Mouse (Mus musculus): ENCODE results near the gene Pcnx2.
A peak's percentile ranks its signal among the peaks of the same experiment; 100 is the strongest.

Gene Pcnx2

GRCm38 (mm10) chr8:125755896-125756295, 142.2 kb downstream of the Pcnx2 start:
- no peak for DNase-seq (ENCODE audit: low read depth)

DNA sequence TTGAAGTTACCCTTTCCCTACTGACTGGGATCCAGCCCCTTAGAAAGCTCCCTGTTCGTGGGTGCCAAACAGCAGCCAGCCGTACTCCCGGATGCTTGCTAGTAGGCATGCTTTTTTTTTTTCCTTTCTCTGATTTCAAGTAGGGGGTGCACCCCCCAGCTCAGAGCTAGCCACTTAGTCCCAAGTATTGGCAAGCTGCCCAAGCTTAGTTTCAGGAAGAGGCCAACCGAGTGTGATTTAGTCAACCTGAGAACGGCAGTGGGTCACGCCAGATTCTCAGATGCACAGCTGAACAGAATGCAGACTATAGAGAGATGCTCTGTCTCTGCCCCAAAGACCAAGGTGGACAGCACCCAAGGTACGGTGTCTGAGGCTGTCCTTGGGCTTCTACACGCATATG, 147.3 kb downstream of the Pcnx2 start:
- no peak for DNase-seq (ENCODE audit: low read depth)

- DNase-seq (ENCODE audit: low read depth) = no peak
These were observed 150.7 kb downstream of the Pcnx2 start for GRCm38 (mm10) chr8:125747390-125747789.

GRCm38 (mm10) chr8:125744914-125745576, 153.1 kb downstream of the Pcnx2 start:
- DNase-seq (ENCODE audit: low read depth) = no peak

GRCm38 (mm10) chr8:125742406-125742805, 155.7 kb downstream of the Pcnx2 start:
- no peak for DNase-seq (ENCODE audit: low read depth)

- DNase-seq (ENCODE audit: low read depth) = no peak
These were observed 156.3 kb downstream of the Pcnx2 start for GRCm38 (mm10) chr8:125741855-125742254.

DNA sequence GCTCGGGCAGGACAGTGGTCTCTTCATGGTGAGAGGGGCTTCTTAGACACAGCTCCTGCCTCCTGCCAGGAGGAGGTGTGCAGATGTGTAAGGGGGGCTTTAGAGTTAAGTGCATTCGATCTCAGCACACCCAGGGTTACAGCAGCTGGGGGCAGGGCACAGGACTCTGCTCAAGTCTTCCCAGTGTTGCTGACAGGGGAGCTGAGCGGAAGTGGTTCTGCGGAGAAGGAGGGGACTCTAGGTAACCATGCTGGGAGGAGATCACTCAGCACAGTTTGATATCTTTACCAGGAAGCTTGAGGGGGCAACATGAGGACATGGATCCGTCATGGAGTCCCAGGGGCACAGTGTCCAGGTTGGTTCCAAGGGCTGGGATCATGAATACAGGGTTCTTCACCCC, 156.7 kb downstream of the Pcnx2 start:
- no peak for DNase-seq (ENCODE audit: low read depth)

DNA sequence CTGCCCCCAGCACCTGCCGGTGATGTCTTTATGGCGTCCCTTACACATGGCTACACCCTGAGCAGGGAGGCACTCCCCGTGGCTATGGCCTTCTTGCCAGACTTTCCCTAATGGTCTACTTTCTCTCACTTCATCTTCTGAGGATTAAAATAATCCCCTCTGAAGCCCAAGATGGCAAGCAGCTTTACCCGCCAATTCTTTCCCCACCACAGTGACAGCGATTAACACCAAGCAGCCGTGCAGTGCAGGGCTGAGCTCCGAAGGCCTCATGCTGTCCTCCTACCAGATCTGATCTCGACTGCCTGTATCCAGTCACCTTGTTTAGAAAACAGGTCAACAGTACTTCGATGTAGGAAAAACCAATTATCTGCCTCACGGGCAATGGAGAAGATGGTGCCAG, 157.5 kb downstream of the Pcnx2 start:
- DNase-seq (ENCODE audit: low read depth) = no peak

DNA sequence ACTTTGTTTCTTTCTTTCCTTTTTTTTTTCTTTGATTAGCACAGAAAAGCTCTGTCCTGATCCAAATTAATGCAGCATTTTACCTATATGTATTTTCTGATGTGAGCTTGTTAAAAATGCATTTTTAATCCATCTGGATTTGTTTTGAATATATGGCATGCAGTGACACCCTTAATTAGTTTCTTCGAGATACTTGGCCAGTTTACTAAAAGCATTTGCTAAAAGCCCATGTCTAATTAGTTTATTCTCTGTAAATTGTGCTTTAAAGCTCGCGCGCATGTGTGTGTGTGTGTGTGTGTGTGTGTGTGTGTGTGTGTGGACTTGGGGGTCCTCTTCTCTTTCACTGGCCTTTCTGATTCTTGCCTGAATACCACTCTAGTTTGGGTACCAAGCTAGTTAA, 159.2 kb downstream of the Pcnx2 start:
- no peak for DNase-seq (ENCODE audit: low read depth)

GRCm38 (mm10) chr8:125733964-125734956, 163.9 kb downstream of the Pcnx2 start:
- DNase-seq (ENCODE audit: low read depth) = peak; percentile 56

GRCm38 (mm10) chr8:125729746-125730145, 168.4 kb downstream of the Pcnx2 start, which contains the start of gene Ntpcr:
TSS of gene Ntpcr (plus strand) at chr8:125729963.
- no peak for DNase-seq (ENCODE audit: low read depth)

GRCm38 (mm10) chr8:125727797-125728196, 170.3 kb downstream of the Pcnx2 start:
- DNase-seq (ENCODE audit: low read depth) = no peak

DNA sequence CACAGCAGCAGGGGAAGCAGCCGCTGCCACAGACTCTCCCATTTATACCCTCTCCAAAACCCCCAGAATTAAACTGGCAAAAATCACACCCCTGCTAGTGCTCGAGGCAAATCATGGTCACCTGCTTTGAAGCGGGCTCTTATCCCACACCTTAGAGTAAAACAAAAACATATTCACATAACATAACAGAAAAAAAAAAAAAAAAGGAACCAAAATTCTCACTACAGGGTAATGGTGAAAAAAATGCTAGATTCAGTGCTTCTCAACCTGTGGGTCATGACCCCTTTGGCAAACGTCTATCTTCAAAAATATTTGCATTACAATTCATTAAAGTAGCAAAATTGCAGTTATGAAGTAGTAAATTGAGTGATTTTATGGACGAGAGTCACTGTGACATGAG, 171.1 kb downstream of the Pcnx2 start:
- no peak for DNase-seq (ENCODE audit: low read depth)

DNA sequence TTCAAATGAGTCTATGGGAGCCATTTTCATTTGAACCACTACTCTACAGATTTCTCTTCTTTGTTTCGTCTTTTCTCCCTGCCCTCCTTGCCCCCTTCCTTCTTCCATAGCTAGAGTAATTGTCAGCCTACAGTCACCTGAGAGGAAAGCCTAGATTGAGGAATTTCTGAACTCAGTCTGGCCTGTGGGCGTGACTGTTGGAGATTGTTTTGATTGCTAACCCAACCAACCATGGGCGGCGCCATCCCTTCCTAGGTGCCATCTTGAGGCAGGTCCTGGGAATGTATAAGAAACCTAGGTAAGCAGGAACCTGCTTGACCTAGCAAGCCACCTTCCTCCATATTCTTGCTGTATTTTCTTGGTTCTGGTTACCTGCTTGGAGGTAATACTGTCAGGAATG, 172.0 kb downstream of the Pcnx2 start:
- DNase-seq (ENCODE audit: low read depth) = no peak

GRCm38 (mm10) chr8:125725037-125725820, 172.9 kb downstream of the Pcnx2 start:
- peak; percentile 41 for DNase-seq (ENCODE audit: low read depth)

DNA sequence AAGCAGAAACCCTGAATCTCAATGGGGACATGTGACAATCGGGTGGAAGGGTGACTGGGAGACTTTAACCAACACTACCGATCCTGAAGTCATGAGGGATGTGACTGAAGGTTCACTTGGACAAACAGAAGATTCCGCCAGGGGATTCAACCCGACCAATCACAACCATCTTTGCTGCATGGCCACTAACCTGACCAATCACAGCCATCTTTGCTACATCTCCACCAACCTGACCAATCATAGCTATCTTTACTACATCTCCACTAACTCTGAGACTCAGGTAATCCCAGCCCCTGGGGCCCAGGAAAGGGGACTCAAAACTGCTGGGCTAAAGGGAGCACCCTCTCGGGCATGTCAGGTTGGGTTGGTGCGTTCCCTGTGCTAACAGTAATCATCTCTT, 174.7 kb downstream of the Pcnx2 start:
- no peak for DNase-seq (ENCODE audit: low read depth)

DNA sequence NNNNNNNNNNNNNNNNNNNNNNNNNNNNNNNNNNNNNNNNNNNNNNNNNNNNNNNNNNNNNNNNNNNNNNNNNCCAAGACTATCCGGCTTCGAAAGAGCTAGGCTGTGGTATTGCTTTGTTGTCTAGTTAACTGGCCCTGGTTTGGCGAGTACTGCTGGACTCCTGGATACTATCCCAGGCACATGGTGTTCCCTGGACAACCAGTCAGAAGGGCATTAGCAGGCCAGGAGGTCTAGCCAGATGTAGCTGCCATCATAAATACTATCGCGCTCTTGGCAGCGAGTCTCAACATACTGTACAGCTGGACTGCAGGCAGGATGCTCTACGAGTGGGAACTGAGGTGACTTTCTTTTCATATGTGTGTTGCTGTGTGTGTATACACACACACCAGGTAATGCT, 175.4 kb downstream of the Pcnx2 start:
- DNase-seq (ENCODE audit: low read depth) = no peak

DNA sequence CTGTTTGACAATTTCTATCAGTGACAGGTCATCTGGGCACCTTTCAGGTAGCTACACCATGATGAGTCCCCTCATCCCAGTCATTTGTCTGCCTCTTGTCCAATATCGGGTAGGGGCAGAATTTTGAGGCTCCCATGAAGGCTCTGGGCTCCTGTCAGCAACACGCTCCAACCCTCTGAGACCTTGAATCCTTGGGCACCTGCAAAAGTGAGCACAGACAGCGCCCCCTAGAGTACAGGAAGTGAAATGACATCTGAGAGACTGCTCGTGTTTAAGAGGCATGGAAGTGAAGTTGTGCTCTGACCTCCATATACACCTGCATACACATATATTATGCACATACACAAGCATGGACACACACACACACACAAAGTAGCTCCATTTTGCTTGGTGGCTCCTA, 179.2 kb downstream of the Pcnx2 start:
- DNase-seq (ENCODE audit: low read depth) = no peak

DNA sequence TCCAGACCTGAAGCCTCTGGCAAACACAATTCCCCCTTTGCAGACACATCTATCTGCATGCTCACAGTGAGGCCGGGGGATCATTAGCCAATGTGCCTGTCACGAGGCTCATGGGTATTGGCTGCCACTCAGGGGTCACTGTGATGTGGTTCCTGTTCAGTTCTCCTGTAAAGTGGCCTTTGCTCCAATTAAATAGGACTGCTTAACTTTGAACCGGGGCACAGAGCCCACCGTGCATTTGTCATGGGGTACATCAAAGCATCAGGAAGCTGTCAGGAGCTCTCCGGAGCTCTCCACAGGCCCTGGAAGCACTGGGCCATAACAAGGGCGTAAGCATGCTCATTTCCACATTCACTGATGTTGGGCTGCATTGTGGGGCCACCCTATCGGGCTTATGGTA, 181.5 kb downstream of the Pcnx2 start:
- DNase-seq (ENCODE audit: low read depth) = no peak

GRCm38 (mm10) chr8:125716211-125716610, 181.9 kb downstream of the Pcnx2 start:
- no peak for DNase-seq (ENCODE audit: low read depth)

GRCm38 (mm10) chr8:125711514-125711913, 186.6 kb downstream of the Pcnx2 start:
- no peak for DNase-seq (ENCODE audit: low read depth)

DNA sequence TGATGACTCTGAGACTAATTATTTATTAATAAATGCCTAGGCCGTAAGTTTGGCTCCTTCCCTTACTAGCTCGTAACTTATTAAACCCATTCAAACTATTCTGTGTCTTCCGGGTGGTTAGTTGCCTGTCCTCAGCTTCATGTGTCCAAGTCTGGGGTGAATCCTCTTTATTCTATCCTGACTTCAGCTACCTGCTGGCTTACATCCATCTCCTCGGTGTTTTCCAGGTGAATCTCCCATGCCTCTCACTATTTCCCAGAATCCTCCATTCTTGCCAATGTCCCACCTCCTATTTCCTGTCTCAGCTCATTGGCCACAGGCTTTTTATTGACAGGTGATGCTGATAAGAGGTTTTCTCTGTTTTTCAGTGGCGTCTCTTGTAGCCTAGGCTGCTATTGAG, 188.9 kb downstream of the Pcnx2 start:
- DNase-seq (ENCODE audit: low read depth) = no peak

Measured in c-Kit-positive CD71-negative TER-119-negative erythroid progenitor cells, embryonic 14.5 days (primary cell).